Mouse (Mus musculus) MEL (cell line): Measurements from ENCODE around the gene Epha4. TPM values are rescaled to one million over a fixed set of nuclear protein-coding genes. Genes with fewer than 3 reads are reported as not detected.

Experiments
- DNase-seq: peaks from one replicate; pipeline ENCODE4 v3.0.0; 2011; ENCODE audit warnings: low read depth, low spot score
- H3K27ac ChIP-seq: 2 replicates; pipeline ENCODE4 v1.5.1; 2012; ENCODE audit warnings: low read depth, mild to moderate bottlenecking, control low read depth, low read length, moderate library complexity; ENCODE audit not compliant: control insufficient read depth
- H3K27me3 ChIP-seq, 2 experiments: fragments of 150-350 bp in 1 of 2; sonication (generic) in 1 of 2; 2 replicates each; pipeline ENCODE4 v1.6.1; 2012; ENCODE audit warnings: low read length in 2 of 2, mild to moderate bottlenecking in 2 of 2, improper control_type of control experiment in 1 of 2, moderate library complexity in 1 of 2; ENCODE audit not compliant: insufficient read depth in 2 of 2, control insufficient read depth in 1 of 2
- H3K36me3 ChIP-seq, 2 experiments: 2 replicates each; pipeline ENCODE4 v1.6.1; 2012 to 2014; ENCODE audit warnings: low read length in 2 of 2, improper control_type of control experiment in 1 of 2, inconsistent platforms in 1 of 2, mild to moderate bottlenecking in 1 of 2; ENCODE audit not compliant: insufficient read depth in 2 of 2, control insufficient read depth in 1 of 2
- H3K4me1 ChIP-seq, 2 experiments: fragments of 150-350 bp in 1 of 2; sonication (generic) in 1 of 2; 2 replicates each; pipeline ENCODE4 v1.6.1; 2012; ENCODE audit warnings: low read length in 2 of 2, improper control_type of control experiment in 1 of 2, mild to moderate bottlenecking in 1 of 2; ENCODE audit not compliant: insufficient read depth in 2 of 2, control insufficient read depth in 1 of 2
- H3K4me3 ChIP-seq, 2 experiments: fragments of 150-350 bp in 1 of 2; sonication (generic) in 1 of 2; 2 replicates each; pipeline ENCODE4 v1.5.1; 2012; ENCODE audit warnings: low read depth in 2 of 2, low read length in 2 of 2, mild to moderate bottlenecking in 2 of 2, moderate library complexity in 2 of 2, control low read depth in 1 of 2, improper control_type of control experiment in 1 of 2; ENCODE audit not compliant: control insufficient read depth in 1 of 2, insufficient read depth in 1 of 2
- H3K79me2 ChIP-seq: 2 replicates; pipeline ENCODE4 v1.6.1; 2012; ENCODE audit warnings: mild to moderate bottlenecking, low read length, moderate library complexity; ENCODE audit not compliant: control insufficient read depth, poor library complexity, insufficient read depth
- H3K9ac ChIP-seq: 2 replicates; pipeline ENCODE4 v1.6.1; 2012; ENCODE audit warnings: low read depth, mild to moderate bottlenecking, control low read depth, low read length, moderate library complexity; ENCODE audit not compliant: control insufficient read depth, poor library complexity, severe bottlenecking
- H3K9me3 ChIP-seq: fragments of 150-350 bp; sonication (generic); replicated peaks from 2 replicates; pipeline ENCODE4 v1.6.1; 2012; ENCODE audit warnings: mild to moderate bottlenecking, low read length, improper control_type of control experiment, moderate library complexity; ENCODE audit not compliant: insufficient read depth
- CHD2 ChIP-seq: IDR thresholded peaks from 2 replicates; pipeline ENCODE4 v1.6.1; 2011; ENCODE audit warnings: low read length, improper control_type of control experiment
- E2F4 ChIP-seq: IDR thresholded peaks from 2 replicates; pipeline ENCODE4 v1.6.1; 2011; ENCODE audit warnings: low read depth, low read length, improper control_type of control experiment, borderline replicate concordance
- ELF1 ChIP-seq: IDR thresholded peaks from 2 replicates; pipeline ENCODE4 v1.6.1; 2014; ENCODE audit warnings: low read depth, mild to moderate bottlenecking, inconsistent platforms, low read length, improper control_type of control experiment, moderate library complexity
- EP300 ChIP-seq, 2 experiments: IDR thresholded peaks; 2 replicates each; pipeline ENCODE4 v1.6.1; 2011; ENCODE audit warnings: improper control_type of control experiment in 2 of 2, low read length in 2 of 2, low read depth in 1 of 2, mild to moderate bottlenecking in 1 of 2
- ETS1 ChIP-seq: IDR thresholded peaks from 2 replicates; pipeline ENCODE4 v1.6.1; 2012; ENCODE audit warnings: low read depth, mild to moderate bottlenecking, inconsistent platforms, low read length, improper control_type of control experiment, moderate library complexity
- GATA1 ChIP-seq: IDR thresholded peaks from 2 replicates; pipeline ENCODE4 v1.6.1; 2011; ENCODE audit warnings: low read depth, low read length, improper control_type of control experiment
- HCFC1 ChIP-seq: IDR thresholded peaks from 2 replicates; pipeline ENCODE4 v1.6.1; 2012; ENCODE audit warnings: low read depth, mild to moderate bottlenecking, inconsistent platforms, low read length, improper control_type of control experiment, moderate library complexity
- KAT2A ChIP-seq: conservative IDR thresholded peaks from 2 replicates; pipeline ENCODE4 v1.6.1; 2012; ENCODE audit warnings: low read depth, low read length, improper control_type of control experiment, inconsistent platforms
- MAFK ChIP-seq: IDR thresholded peaks from 2 replicates; pipeline ENCODE4 v1.6.1; 2011; ENCODE audit warnings: low read depth, mild to moderate bottlenecking, low read length, improper control_type of control experiment, borderline replicate concordance
- MEF2A ChIP-seq: IDR thresholded peaks from 2 replicates; pipeline ENCODE4 v1.6.1; 2014; ENCODE audit warnings: low read depth, mild to moderate bottlenecking, inconsistent platforms, low read length, improper control_type of control experiment; ENCODE audit not compliant: poor library complexity, insufficient replicate concordance, severe bottlenecking; ENCODE audit errors: extremely low read depth
- MXI1 ChIP-seq: IDR thresholded peaks from 2 replicates; pipeline ENCODE4 v1.6.1; 2011; ENCODE audit warnings: mild to moderate bottlenecking, low read depth, low read length, improper control_type of control experiment
- MYB ChIP-seq: IDR thresholded peaks from 2 replicates; pipeline ENCODE4 v1.6.1; 2011; ENCODE audit warnings: mild to moderate bottlenecking, low read depth, low read length, improper control_type of control experiment
- MYC ChIP-seq: IDR thresholded peaks from 2 replicates; pipeline ENCODE4 v1.6.1; 2011; ENCODE audit warnings: low read depth, mild to moderate bottlenecking, low read length, improper control_type of control experiment, moderate library complexity
- POLR2AphosphoS5 ChIP-seq: IDR thresholded peaks from 2 replicates; pipeline ENCODE4 v1.6.1; 2012; ENCODE audit warnings: low read depth, borderline replicate concordance, mild to moderate bottlenecking, inconsistent platforms, low read length, moderate library complexity, mixed read lengths
- RAD21 ChIP-seq: IDR thresholded peaks from 2 replicates; pipeline ENCODE4 v1.6.1; 2011; ENCODE audit warnings: mild to moderate bottlenecking, low read depth, low read length, improper control_type of control experiment
- RCOR1 ChIP-seq: IDR thresholded peaks from 2 replicates; pipeline ENCODE4 v1.6.1; 2012; ENCODE audit warnings: low read depth, mild to moderate bottlenecking, inconsistent platforms, low read length, improper control_type of control experiment
- SMC3 ChIP-seq: IDR thresholded peaks from 2 replicates; pipeline ENCODE4 v1.6.1; 2011; ENCODE audit warnings: low read depth, low read length, improper control_type of control experiment
- TAL1 ChIP-seq: IDR thresholded peaks from 2 replicates; pipeline ENCODE4 v1.6.1; 2012; ENCODE audit warnings: mild to moderate bottlenecking, inconsistent platforms, low read length, moderate library complexity, mixed read lengths
- TCF12 ChIP-seq: IDR thresholded peaks from 2 replicates; pipeline ENCODE4 v1.6.1; 2014; ENCODE audit warnings: low read depth, mild to moderate bottlenecking, inconsistent platforms, low read length, improper control_type of control experiment, moderate library complexity
- USF1 ChIP-seq: IDR thresholded peaks from 2 replicates; pipeline ENCODE4 v1.6.1; 2014; ENCODE audit warnings: low read depth, mild to moderate bottlenecking, inconsistent platforms, low read length, improper control_type of control experiment, moderate library complexity
- ZC3H11A ChIP-seq: IDR thresholded peaks from 2 replicates; pipeline ENCODE4 v1.6.1; 2012; ENCODE audit warnings: low read depth, mild to moderate bottlenecking, inconsistent platforms, low read length, improper control_type of control experiment
- ZKSCAN1 ChIP-seq: IDR thresholded peaks from 2 replicates; pipeline ENCODE4 v1.6.1; 2012; ENCODE audit warnings: low read depth, mild to moderate bottlenecking, inconsistent platforms, low read length, improper control_type of control experiment, moderate library complexity
- ZMIZ1 ChIP-seq: IDR thresholded peaks from 2 replicates; pipeline ENCODE4 v1.6.1; 2012; ENCODE audit warnings: low read depth, mild to moderate bottlenecking, inconsistent platforms, low read length, improper control_type of control experiment, moderate library complexity
- polyA plus RNA-seq, 2 experiments: library from polyadenylated mRNA; stranded (reverse) in 1 of 2; unstranded in 1 of 2; fragments of >175 nt in 1 of 2; fragments of >200 nt in 1 of 2; gene quantifications; 2 replicates each; pipeline versions ENCODE4 v1.2.1 to v1.2.4; 2012; ENCODE audit warnings: low replicate concordance in 2 of 2, low read depth in 1 of 2; ENCODE audit not compliant: insufficient read length in 2 of 2, insufficient read depth in 1 of 2, missing spikeins in 1 of 2
- total RNA-seq: library from RNA; depleted of rRNA; stranded (reverse); fragments of 300-350 nt; gene quantifications from 2 replicates; pipeline ENCODE4 v1.2.3, GENCODE M21; 2012

Epha4 gene
- total and polyA plus RNA-seq, 3 experiments, result not detected

- TF ChIP-seq RAD21, result no peak
- no peak for TF ChIP-seq TAL1
- TF ChIP-seq MAFK, result no peak
- no peak for TF ChIP-seq USF1
- TF ChIP-seq POLR2AphosphoS5, result no peak
- TF ChIP-seq ETS1, result no peak
- TF ChIP-seq CHD2, result no peak
- TF ChIP-seq ZKSCAN1, result no peak
- TF ChIP-seq RCOR1, result no peak
- no peak for TF ChIP-seq ZC3H11A
- TF ChIP-seq SMC3, result no peak
- TF ChIP-seq MEF2A, result no peak
- no peak for TF ChIP-seq TCF12
- TF ChIP-seq ZMIZ1, result no peak
- TF ChIP-seq MXI1, result no peak
- no peak for TF ChIP-seq E2F4
- TF ChIP-seq KAT2A, result no peak
- TF ChIP-seq GATA1, result no peak
- no peak for TF ChIP-seq HCFC1
- H3K36me3 ChIP-seq, result no peaks in the 10 kb centered on the region
- no peaks in the 10 kb centered on the region for H3K79me2 ChIP-seq
- H3K4me1 ChIP-seq, result no peaks in the 10 kb centered on the region
- no peak for DNase-seq
- H3K27ac ChIP-seq, result no peak overlapping the region
- no peaks in the 10 kb centered on the region for H3K27me3 ChIP-seq
- H3K9me3 ChIP-seq, result no peaks in the 10 kb centered on the region
- H3K4me3 ChIP-seq, result no peak overlapping the region
- no peak overlapping the region for H3K9ac ChIP-seq
Observed at GRCm38 (mm10) chr1:77339701-77340100, 175.2 kb downstream of the Epha4 start.

GRCm38 (mm10) chr1:77338346-77338745 lies 176.5 kb downstream of the Epha4 start:
- Histone ChIP-seq H3K4me1 (no peaks in the 10 kb centered on the region), H3K9me3 (no peaks in the 10 kb centered on the region), H3K27ac (no peak overlapping the region), H3K27me3 (no peaks in the 10 kb centered on the region), H3K36me3 (no peaks in the 10 kb centered on the region), H3K9ac (no peak overlapping the region), H3K79me2 (no peaks in the 10 kb centered on the region), H3K4me3 (no peak overlapping the region)
- DNase-seq, result no peak
- TF ChIP-seq CHD2 (no peak), POLR2AphosphoS5 (no peak), ELF1 (no peak), MYC (no peak), MYB (no peak), ETS1 (no peak), MAFK (no peak), EP300 (IDR thresholded peaks at IDR 0.05; ENCODE audit: low read depth in 1 of 2, low read length in 2 of 2) (no peak)
